Mouse (Mus musculus): Measurements from ENCODE around the gene Lgals7. TPM values are rescaled to one million over a fixed set of nuclear protein-coding genes. Genes with fewer than 3 reads are reported as not detected.

Gene Lgals7
- polyA plus RNA-seq, 1 experiment = 30.7 TPM

- no peak for TF ChIP-seq CTCF (IDR thresholded peaks at IDR 0.05; ENCODE audit: borderline replicate concordance, extremely low read depth, insufficient read depth, insufficient read length)
- TF ChIP-seq POLR2A (IDR thresholded peaks at IDR 0.05; ENCODE audit: borderline replicate concordance, extremely low read depth, insufficient read depth, insufficient read length, poor library complexity, severe bottlenecking) = no peak
- peak; percentile 56 for DNase-seq (ENCODE audit: low read depth)
Observed at GRCm38 (mm10) chr7:28864288-28864750, 666 bp downstream of the Lgals7 start.

GRCm38 (mm10) chr7:28865481-28866300 is 2.0 kb downstream of the Lgals7 start:
- TF ChIP-seq CTCF (IDR thresholded peaks at IDR 0.05; ENCODE audit: borderline replicate concordance, extremely low read depth, insufficient read depth, insufficient read length) = no peak
- DNase-seq (ENCODE audit: low read depth) = peak; percentile 76

- DNase-seq (ENCODE audit: low read depth) = no peak
- no peak for TF ChIP-seq POLR2A (IDR thresholded peaks at IDR 0.05; ENCODE audit: borderline replicate concordance, extremely low read depth, insufficient read depth, insufficient read length, poor library complexity, severe bottlenecking)
- TF ChIP-seq CTCF (IDR thresholded peaks at IDR 0.05; ENCODE audit: borderline replicate concordance, extremely low read depth, insufficient read depth, insufficient read length) = no peak
Observed at GRCm38 (mm10) chr7:28866769-28867507, 3.3 kb downstream of the Lgals7 start.

- TF ChIP-seq CTCF (IDR thresholded peaks at IDR 0.05; ENCODE audit: borderline replicate concordance, extremely low read depth, insufficient read depth, insufficient read length) = peak; percentile 56; the same call in 1 of the 2 replicates
- DNase-seq (ENCODE audit: low read depth) = peak; percentile 56
Observed at GRCm38 (mm10) chr7:28867508-28868340, 4.1 kb downstream of the Lgals7 start.

GRCm38 (mm10) chr7:28870901-28871664 is 7.4 kb downstream of the Lgals7 start:
- TF ChIP-seq POLR2A (IDR thresholded peaks at IDR 0.05; ENCODE audit: borderline replicate concordance, extremely low read depth, insufficient read depth, insufficient read length, poor library complexity, severe bottlenecking) (no peak), CTCF (IDR thresholded peaks at IDR 0.05; ENCODE audit: borderline replicate concordance, extremely low read depth, insufficient read depth, insufficient read length) (no peak)
- DNase-seq (ENCODE audit: low read depth) = no peak

- TF ChIP-seq POLR2A (IDR thresholded peaks at IDR 0.05; ENCODE audit: borderline replicate concordance, extremely low read depth, insufficient read depth, insufficient read length, poor library complexity, severe bottlenecking) (no peak), CTCF (IDR thresholded peaks at IDR 0.05; ENCODE audit: borderline replicate concordance, extremely low read depth, insufficient read depth, insufficient read length) (no peak)
- DNase-seq (ENCODE audit: low read depth) = no peak
Observed at GRCm38 (mm10) chr7:28874565-28874964, 10.9 kb downstream of the Lgals7 start.

GRCm38 (mm10) chr7:28876099-28876498 is 12.4 kb downstream of the Lgals7 start:
- TF ChIP-seq POLR2A (IDR thresholded peaks at IDR 0.05; ENCODE audit: borderline replicate concordance, extremely low read depth, insufficient read depth, insufficient read length, poor library complexity, severe bottlenecking) (no peak), CTCF (IDR thresholded peaks at IDR 0.05; ENCODE audit: borderline replicate concordance, extremely low read depth, insufficient read depth, insufficient read length) (no peak)
- no peak for DNase-seq (ENCODE audit: low read depth)

- TF ChIP-seq CTCF (IDR thresholded peaks at IDR 0.05; ENCODE audit: borderline replicate concordance, extremely low read depth, insufficient read depth, insufficient read length) = no peak
- no peak for TF ChIP-seq POLR2A (IDR thresholded peaks at IDR 0.05; ENCODE audit: borderline replicate concordance, extremely low read depth, insufficient read depth, insufficient read length, poor library complexity, severe bottlenecking)
- no peak for DNase-seq (ENCODE audit: low read depth)
Observed at GRCm38 (mm10) chr7:28877155-28877554, 13.5 kb downstream of the Lgals7 start.

- TF ChIP-seq POLR2A (IDR thresholded peaks at IDR 0.05; ENCODE audit: borderline replicate concordance, extremely low read depth, insufficient read depth, insufficient read length, poor library complexity, severe bottlenecking) (no peak), CTCF (IDR thresholded peaks at IDR 0.05; ENCODE audit: borderline replicate concordance, extremely low read depth, insufficient read depth, insufficient read length) (no peak)
- no peak for DNase-seq (ENCODE audit: low read depth)
Observed at GRCm38 (mm10) chr7:28877856-28878255, 14.2 kb downstream of the Lgals7 start.

GRCm38 (mm10) chr7:28879606-28880005 is 16.0 kb downstream of the Lgals7 start:
- no peak for DNase-seq (ENCODE audit: low read depth)
- TF ChIP-seq CTCF (IDR thresholded peaks at IDR 0.05; ENCODE audit: borderline replicate concordance, extremely low read depth, insufficient read depth, insufficient read length) (no peak), POLR2A (IDR thresholded peaks at IDR 0.05; ENCODE audit: borderline replicate concordance, extremely low read depth, insufficient read depth, insufficient read length, poor library complexity, severe bottlenecking) (no peak)
